Mouse (Mus musculus): ENCODE measurements around the gene Pidd1.

GRCm38 (mm10) chr7:141485186-141485585 is 41.4 kb upstream of the Pidd1 start:
- no peak for TF ChIP-seq CTCF (IDR thresholded peaks at IDR 0.05; ENCODE audit: control insufficient read depth, insufficient read depth, low read length)
- TF ChIP-seq POLR2A (IDR thresholded peaks at IDR 0.05; ENCODE audit: borderline replicate concordance, control insufficient read depth, low read depth, low read length), result no peak

Data from bone marrow, adult 2 months (tissue).